Mouse (Mus musculus) lung, postnatal 0 days (tissue): Measurements from ENCODE around the gene Aldh3b1. TPM values are rescaled to one million over a fixed set of nuclear protein-coding genes. Genes with fewer than 3 reads are reported as not detected.

Experiments
- ATAC-seq: fragments of 200-750 bp; cut with Nextera tagmentation; 2 replicates; pipeline ENCODE4 v1.8.0; 2017; ENCODE audit warnings: moderate library complexity
- DNase-seq: peaks from one replicate; pipeline ENCODE4 v3.0.0-alpha.2; 2016; ENCODE audit warnings: low spot score
- H3K27ac ChIP-seq: fragments of 300-500 bp; sonication (generic); 2 replicates; pipeline ENCODE4 v1.5.1; 2014; ENCODE audit warnings: antibody characterized with exemption, mild to moderate bottlenecking, low read length, mixed read lengths
- H3K27me3 ChIP-seq: fragments of 300-500 bp; sonication (generic); replicated peaks from 2 replicates; pipeline ENCODE4 v1.6.1; 2014; ENCODE audit warnings: low read length, mixed read lengths; ENCODE audit not compliant: insufficient read depth
- H3K36me3 ChIP-seq: fragments of 300-500 bp; sonication (generic); 2 replicates; pipeline ENCODE4 v1.6.1; 2014; ENCODE audit warnings: low read length, mixed read lengths; ENCODE audit not compliant: insufficient read depth
- H3K4me1 ChIP-seq: fragments of 300-500 bp; sonication (generic); 2 replicates; pipeline ENCODE4 v1.6.1; 2014; ENCODE audit warnings: antibody characterized with exemption, low read depth, low read length, mixed read lengths; ENCODE audit not compliant: insufficient read depth
- H3K4me2 ChIP-seq: fragments of 300-500 bp; sonication (generic); replicated peaks from 2 replicates; pipeline ENCODE4 v1.6.1; 2014; ENCODE audit warnings: low read depth, mild to moderate bottlenecking, low read length, moderate library complexity, mixed read lengths
- H3K4me3 ChIP-seq: fragments of 300-500 bp; sonication (generic); 2 replicates; pipeline ENCODE4 v1.5.1; 2014; ENCODE audit warnings: low read depth, low read length
- H3K9ac ChIP-seq: fragments of 300-500 bp; sonication (generic); replicated peaks from 2 replicates; pipeline ENCODE4 v1.6.1; 2014; ENCODE audit warnings: low read depth, mild to moderate bottlenecking
- H3K9me3 ChIP-seq: fragments of 300-500 bp; sonication (generic); 2 replicates; pipeline ENCODE4 v1.6.1; 2016; ENCODE audit warnings: low read length, mixed read lengths
- CTCF ChIP-seq: IDR thresholded peaks from 2 replicates; pipeline ENCODE4 v1.5.1; 2016; ENCODE audit warnings: antibody characterized with exemption, mild to moderate bottlenecking
- EP300 ChIP-seq: IDR thresholded peaks from 2 replicates; pipeline ENCODE4 v1.6.1; 2016; ENCODE audit warnings: antibody characterized with exemption, mild to moderate bottlenecking, control low read depth
- WGBS: fragments of 180-500 bp; shearing (Covaris S2); extraction: QIAGEN DNeasy Blood & Tissue Kit; methylation state at CpG from one replicate; pipeline ENCODE4 v1.1.7; 2014; 5-methylcytosine and 5-hydroxymethylcytosine counted together
- polyA plus RNA-seq: library from polyadenylated mRNA; unstranded; fragments of >200 nt; fragmentation: Nextera tagmentation; extraction: Ambion mirVana; gene quantifications from 2 replicates; pipeline ENCODE4 v1.2.1, GENCODE M21; 2015

The Aldh3b1 gene
- polyA plus RNA-seq, 1 experiment from 2014 or later, result 33.2 TPM

- no peak overlapping the region for H3K4me3 ChIP-seq
- no peaks in the 10 kb centered on the region for H3K36me3 ChIP-seq
- 41% methylated on average over 3 of the region's 3 CpGs for WGBS
- peak; percentile 72 for TF ChIP-seq CTCF
- TF ChIP-seq EP300, result peak; percentile 91
- DNase-seq, result peak; percentile 86
- H3K9me3 ChIP-seq, result no peaks in the 10 kb centered on the region
- peak; percentile 84 for ATAC-seq
- peaks cover 36% of the 10 kb centered on the region for H3K4me1 ChIP-seq
- peak overlapping the region; percentile 48 for H3K27ac ChIP-seq
- no peaks in the 10 kb centered on the region for H3K27me3 ChIP-seq
- H3K4me2 ChIP-seq, result no peak overlapping the region
- H3K9ac ChIP-seq, result no peak overlapping the region
Observed at GRCm38 (mm10) chr19:3926279-3926678, 3.3 kb downstream of the Aldh3b1 start.

- WGBS, result 77% methylated on average over 6 of the region's 6 CpGs
- no peak for DNase-seq
- Histone ChIP-seq H3K9ac (no peak overlapping the region), H3K9me3 (no peaks in the 10 kb centered on the region), H3K27ac (peak overlapping the region; percentile 60), H3K4me3 (no peak overlapping the region), H3K27me3 (no peaks in the 10 kb centered on the region), H3K4me2 (no peak overlapping the region), H3K36me3 (no peaks in the 10 kb centered on the region), H3K4me1 (peaks cover 36% of the 10 kb centered on the region)
- TF ChIP-seq CTCF (no peak), EP300 (no peak)
- ATAC-seq, result no peak
Observed at GRCm38 (mm10) chr19:3925859-3926258, 3.7 kb downstream of the Aldh3b1 start.

- Histone ChIP-seq H3K4me2 (no peak overlapping the region), H3K9ac (no peak overlapping the region), H3K36me3 (no peaks in the 10 kb centered on the region), H3K4me3 (no peak overlapping the region), H3K9me3 (no peaks in the 10 kb centered on the region), H3K27ac (no peak overlapping the region; the same call in 1 of the 2 replicates), H3K27me3 (no peaks in the 10 kb centered on the region), H3K4me1 (peaks cover 29% of the 10 kb centered on the region)
- 92% methylated on average over 7 of the region's 7 CpGs for WGBS
- no peak for TF ChIP-seq EP300
- TF ChIP-seq CTCF, result no peak
- no peak for ATAC-seq
- DNase-seq, result no peak
Observed at GRCm38 (mm10) chr19:3924868-3925267, 4.7 kb downstream of the Aldh3b1 start.

GRCm38 (mm10) chr19:3924190-3924589, 5.4 kb downstream of the Aldh3b1 start:
- H3K36me3 ChIP-seq, result no peaks in the 10 kb centered on the region
- ATAC-seq (no peak), DNase-seq (no peak)
- H3K9ac ChIP-seq, result no peak overlapping the region
- no peak overlapping the region for H3K4me3 ChIP-seq
- H3K27me3 ChIP-seq, result no peaks in the 10 kb centered on the region
- no peaks in the 10 kb centered on the region for H3K9me3 ChIP-seq
- WGBS, result 66% methylated on average over 8 of the region's 8 CpGs
- peaks cover 22% of the 10 kb centered on the region for H3K4me1 ChIP-seq
- peak overlapping the region; percentile 66 for H3K27ac ChIP-seq
- no peak overlapping the region for H3K4me2 ChIP-seq
- TF ChIP-seq CTCF, result no peak
- TF ChIP-seq EP300, result no peak

GRCm38 (mm10) chr19:3923586-3923985, 6.0 kb downstream of the Aldh3b1 start:
- Histone ChIP-seq H3K27me3 (no peaks in the 10 kb centered on the region), H3K27ac (peak overlapping the region; percentile 66; the same call in 1 of the 2 replicates), H3K36me3 (no peaks in the 10 kb centered on the region), H3K4me1 (peaks cover 17% of the 10 kb centered on the region; the same call in 1 of the 2 replicates), H3K4me3 (no peak overlapping the region), H3K9ac (no peak overlapping the region), H3K9me3 (no peaks in the 10 kb centered on the region), H3K4me2 (no peak overlapping the region)
- no peak for TF ChIP-seq CTCF
- no peak for TF ChIP-seq EP300
- ATAC-seq, result peak; percentile 14
- WGBS, result 37% methylated on average over 13 of the region's 13 CpGs
- DNase-seq, result peak; percentile 63

GRCm38 (mm10) chr19:3922661-3923371, 6.8 kb downstream of the Aldh3b1 start:
- DNase-seq (no peak), ATAC-seq (no peak)
- TF ChIP-seq CTCF (no peak), EP300 (no peak)
- Histone ChIP-seq H3K4me3 (no peak overlapping the region), H3K4me2 (no peak overlapping the region), H3K36me3 (no peaks in the 10 kb centered on the region), H3K9me3 (no peaks in the 10 kb centered on the region), H3K9ac (no peak overlapping the region), H3K4me1 (peaks cover 17% of the 10 kb centered on the region; the same call in 1 of the 2 replicates), H3K27ac (peak overlapping the region; percentile 66; the same call in 1 of the 2 replicates), H3K27me3 (no peaks in the 10 kb centered on the region)
- WGBS, result 43% methylated on average over 10 of the region's 10 CpGs

GRCm38 (mm10) chr19:3919928-3920327, 9.7 kb downstream of the Aldh3b1 start:
- no peaks in the 10 kb centered on the region for H3K27me3 ChIP-seq
- peaks cover 17% of the 10 kb centered on the region; the same call in 1 of the 2 replicates for H3K4me1 ChIP-seq
- H3K4me3 ChIP-seq, result no peak overlapping the region
- DNase-seq (no peak), ATAC-seq (no peak)
- H3K9me3 ChIP-seq, result no peaks in the 10 kb centered on the region
- no peak overlapping the region for H3K9ac ChIP-seq
- H3K36me3 ChIP-seq, result no peaks in the 10 kb centered on the region
- TF ChIP-seq CTCF, result no peak
- no peak for TF ChIP-seq EP300
- H3K4me2 ChIP-seq, result no peak overlapping the region
- H3K27ac ChIP-seq, result no peak overlapping the region
